Mouse (Mus musculus): ENCODE data around the gene Pramel1. TPM values are rescaled to one million over a fixed set of nuclear protein-coding genes. Genes with fewer than 3 reads are reported as not detected.

The Pramel1 gene
- total RNA-seq, 4 experiments from 2014 or later, result not detected

Other genes with a start within 250 kb of the Pramel1 start
- gene Prdm2, start 181.4 kb upstream of the Pramel1 start, total RNA-seq (2022), result 10 to 100 TPM; 39.5 to 49.8 (median 45.0) TPM
- gene Pdpn, start 94.9 kb upstream of the Pramel1 start, total RNA-seq (2022), result 10 to 100 TPM; 19.7 to 38.1 (median 29.9) TPM
- gene Lrrc38, start 44.7 kb upstream of the Pramel1 start, total RNA-seq (2022), result 1 to 10 TPM in 2 of 4 experiments, under 1 TPM in 2; 0.78 to 1.5 (median 1.1) TPM
- 10 to 100 TPM in 3 of 4 experiments, 1 to 10 TPM in 1; 9.3 to 16.9 (median 12.8) TPM for gene Pramef8, start 18.0 kb downstream of the Pramel1 start, total RNA-seq (2022)
- gene Oog4, start 55.9 kb downstream of the Pramel1 start, total RNA-seq (2022), result not detected
- gene Gm13043, start 116.9 kb downstream of the Pramel1 start, total RNA-seq (2022), result not detected
- gene Gm13040, start 141.5 kb downstream of the Pramel1 start, total RNA-seq (2022), result not detected
- gene BC080695, start 157.3 kb downstream of the Pramel1 start, total RNA-seq (2022), result not detected
- not detected for gene Gm13057, start 157.3 kb downstream of the Pramel1 start, total RNA-seq (2022)
- not detected for gene Gm13083, start 220.6 kb downstream of the Pramel1 start, total RNA-seq (2022)